10 mouse cellular contexts compared by ENCODE assay signal in the genomic region with DNA sequence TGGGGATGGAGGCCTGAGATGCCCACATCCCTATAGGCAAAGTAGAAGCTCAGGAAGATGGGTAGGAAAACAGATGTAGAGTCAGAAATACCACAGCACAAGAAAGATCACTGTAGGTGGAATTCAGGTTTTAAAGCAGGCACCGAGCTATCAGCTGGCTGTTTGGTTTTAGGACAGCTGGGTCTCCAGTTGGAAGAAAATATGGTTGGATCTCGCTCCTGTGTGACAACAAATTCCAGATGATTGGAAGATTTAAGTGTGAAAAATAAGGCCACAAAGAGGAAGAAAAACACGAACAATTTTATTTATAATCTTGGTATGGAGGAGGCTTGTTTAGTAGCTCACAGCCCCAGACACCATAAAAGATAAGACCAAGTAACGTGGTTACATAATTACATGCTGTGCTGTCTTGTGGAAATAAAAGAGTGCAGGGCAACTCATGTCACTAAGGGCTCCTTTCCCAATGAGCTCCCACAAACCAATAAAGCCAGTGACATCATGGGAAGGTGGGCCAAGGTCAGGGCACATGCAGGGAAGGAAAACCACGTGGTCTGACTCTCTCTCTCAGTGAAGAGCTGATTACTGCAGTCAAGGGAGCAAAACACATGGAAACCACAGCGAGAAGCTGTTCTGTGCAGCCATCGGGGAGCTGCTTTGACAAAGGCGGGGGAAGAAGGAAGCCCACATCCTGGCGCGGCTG. TPM values are rescaled to one million over a fixed set of nuclear protein-coding genes. Genes with fewer than 3 reads are reported as not detected.
DNase-seq lines count a peak whose midpoint lies in the region; ATAC-seq lines count a peak whose summit lies in the region.
"Had no signal": no experiment of that assay in that cellular context is flagged by ENCODE, and none has a peak within 500 bp of the region (broad histone marks: within the 10 kb centered on the region; RNA-seq: fewer than 3 reads in every experiment).

No protein-coding gene starts in this region.

- WGBS in midbrain, embryonic 11.5 days: 67% methylated on average over 10 of the region's 10 CpGs
- WGBS in midbrain, embryonic 16.5 days: 49% methylated on average over 10 of the region's 10 CpGs
- 27% methylated on average over 10 of the region's 10 CpGs for WGBS in liver, embryonic 12.5 days (ENCODE audit: insufficient replicate concordance)

- no peak for ATAC-seq in midbrain, embryonic 11.5 days (ENCODE audit: low FRiP score)
- no peak for ATAC-seq in midbrain, embryonic 16.5 days
- no peak for ATAC-seq in liver, embryonic 12.5 days

- H3K9ac ChIP-seq in midbrain, embryonic 11.5 days (ENCODE audit: low read length): no peak overlapping the region
- no peak overlapping the region for H3K9ac ChIP-seq in midbrain, embryonic 16.5 days (ENCODE audit: low read depth, low read length)
- no peak overlapping the region for H3K9ac ChIP-seq in liver, embryonic 12.5 days

- H3K4me2 ChIP-seq in midbrain, embryonic 11.5 days: no peak overlapping the region
- H3K4me2 ChIP-seq in midbrain, embryonic 16.5 days (ENCODE audit: low read length): no peak overlapping the region
- H3K4me2 ChIP-seq in liver, embryonic 12.5 days: no peak overlapping the region

- H3K4me1 ChIP-seq in midbrain, embryonic 11.5 days (ENCODE audit: control insufficient read depth, insufficient read depth, low read length): peaks cover 12% of the 10 kb centered on the region
- H3K4me1 ChIP-seq in midbrain, embryonic 16.5 days (ENCODE audit: control insufficient read depth, insufficient read depth, low read length): peaks cover 15% of the 10 kb centered on the region
- H3K4me1 ChIP-seq in liver, embryonic 12.5 days: peaks cover 14% of the 10 kb centered on the region

- DNase-seq in midbrain, embryonic 11.5 days (ENCODE audit: low spot score, missing footprints): peak; percentile 76
- peak; percentile 59 for DNase-seq in adrenal gland, postnatal 25 days
- peak; percentile 40 to 67 for DNase-seq in heart, postnatal 14 days
- DNase-seq in right cerebral cortex, postnatal 25 days: peak; percentile 75
- no peak for DNase-seq in T-cell, adult 2 months (ENCODE audit: low spot score)
- DNase-seq in kidney, postnatal 36 days: no peak
- DNase-seq: thymus, postnatal 4 days had no signal

- no peaks in the 10 kb centered on the region for H3K36me3 ChIP-seq in midbrain, embryonic 11.5 days (ENCODE audit: control insufficient read depth, insufficient read depth, low read length)
- no peaks in the 10 kb centered on the region for H3K36me3 ChIP-seq in midbrain, embryonic 16.5 days (ENCODE audit: control insufficient read depth, insufficient read depth, low read length)
- H3K36me3 ChIP-seq in liver, embryonic 12.5 days: no peaks in the 10 kb centered on the region

- intact Hi-C loops in heart, postnatal 14 days (cut with DNase I): loop anchor here (10.0 kb wide), 1 partner anchor 154 kb away; no protein-coding TSS in a partner anchor

- peaks cover 14% of the 10 kb centered on the region for H3K27me3 ChIP-seq in midbrain, embryonic 11.5 days (ENCODE audit: control insufficient read depth, insufficient read depth, low read length)
- no peaks in the 10 kb centered on the region for H3K27me3 ChIP-seq in midbrain, embryonic 16.5 days (ENCODE audit: control insufficient read depth, insufficient read depth, low read depth, low read length)
- H3K27me3 ChIP-seq in liver, embryonic 12.5 days (replicated peaks): peaks cover 46% of the 10 kb centered on the region

- H3K9me3 ChIP-seq in midbrain, embryonic 11.5 days (ENCODE audit: control insufficient read depth, low read length): no peaks in the 10 kb centered on the region
- H3K9me3 ChIP-seq in midbrain, embryonic 16.5 days (replicated peaks; ENCODE audit: control insufficient read depth, low read length, poor library complexity, severe bottlenecking): no peaks in the 10 kb centered on the region
- no peaks in the 10 kb centered on the region for H3K9me3 ChIP-seq in liver, embryonic 12.5 days (replicated peaks)

- H3K27ac ChIP-seq in midbrain, embryonic 11.5 days (ENCODE audit: low read depth, low read length): no peak overlapping the region
- H3K27ac ChIP-seq in midbrain, embryonic 16.5 days (ENCODE audit: low read length): no peak overlapping the region
- H3K27ac ChIP-seq in liver, embryonic 12.5 days: no peak overlapping the region

- no peak overlapping the region for H3K4me3 ChIP-seq in midbrain, embryonic 11.5 days (ENCODE audit: low read depth, low read length)
- H3K4me3 ChIP-seq in midbrain, embryonic 16.5 days (ENCODE audit: low read depth, low read length): no peak overlapping the region
- H3K4me3 ChIP-seq in liver, embryonic 12.5 days: no peak overlapping the region
- H3K4me3 ChIP-seq: myocyte had no signal

RNA-seq across cellular contexts. Expression of gene Il17d, which starts 4.7 kb away (rescaled TPM):
- polyA plus RNA-seq in midbrain, embryonic 11.5 days (2014; fragmentation: Nextera tagmentation; extraction: Ambion mirVana): 1.5 and 1.7 TPM in 2 replicates
- 6.8 and 7.2 TPM in 2 replicates for polyA plus RNA-seq in midbrain, embryonic 16.5 days (2015; fragmentation: Nextera tagmentation; extraction: Ambion mirVana)
- 1.9 and 3.7 TPM in 2 replicates for total RNA-seq in adrenal gland, postnatal 25 days (2021)
- 1 to 10 TPM; 4.3 to 6.0 TPM for total RNA-seq in heart, postnatal 14 days (2021)
- 0.68 and 1.4 TPM in 2 replicates for polyA plus RNA-seq in liver, embryonic 12.5 days (2016; fragmentation: Nextera tagmentation; extraction: Ambion mirVana)

RNA-seq across cellular contexts. Expression of gene Eef1akmt1, which starts 42.2 kb away (rescaled TPM):
- polyA plus RNA-seq in midbrain, embryonic 11.5 days (2014; fragmentation: Nextera tagmentation; extraction: Ambion mirVana): 82.0 and 87.2 TPM in 2 replicates
- polyA plus RNA-seq in midbrain, embryonic 16.5 days (2015; fragmentation: Nextera tagmentation; extraction: Ambion mirVana): 87.3 and 89.3 TPM in 2 replicates
- 26.8 and 28.6 TPM in 2 replicates for total RNA-seq in adrenal gland, postnatal 25 days (2021)
- 10 to 100 TPM; 29.6 to 31.6 TPM for total RNA-seq in heart, postnatal 14 days (2021)
- 53.6 and 54.5 TPM in 2 replicates for polyA plus RNA-seq in liver, embryonic 12.5 days (2016; fragmentation: Nextera tagmentation; extraction: Ambion mirVana)

Comparison
In these comparisons a context has a peak if more than half of its experiments do, and no peak if none do; other contexts are left out.
1. DNase-seq: peak in midbrain, embryonic 11.5 days (single experiment), adrenal gland, postnatal 25 days (single experiment), heart, postnatal 14 days (2 of 2) and right cerebral cortex, postnatal 25 days (single experiment); none in T-cell, adult 2 months (single experiment) and kidney, postnatal 36 days (0 of 2).